29 mouse cellular contexts compared by ENCODE assay signal in genomic region chr17:47493653-47494052, GRCm38 (mm10). TPM values are rescaled to one million over a fixed set of nuclear protein-coding genes. Genes with fewer than 3 reads are reported as not detected.
DNase-seq lines count a peak whose midpoint lies in the region; ATAC-seq and TF ChIP-seq lines count a peak whose summit lies in the region.
"Had no signal": no experiment of that assay in that cellular context is flagged by ENCODE, and none has a peak within 500 bp of the region (broad histone marks: within the 10 kb centered on the region; RNA-seq: fewer than 3 reads in every experiment).

No protein-coding gene starts in this region.

- H3K4me1 ChIP-seq in liver, embryonic 11.5 days (replicated peaks; ENCODE audit: control insufficient read depth, insufficient read depth, low read length), result peaks cover 9% of the 10 kb centered on the region
- peaks cover 3% of the 10 kb centered on the region; the same call in 1 of the 2 replicates for H3K4me1 ChIP-seq in liver, postnatal 0 days (ENCODE audit: insufficient read depth)
- H3K4me1 ChIP-seq in liver, embryonic 13.5 days (replicated peaks), result peaks cover 17% of the 10 kb centered on the region
- H3K4me1 ChIP-seq: embryonic facial prominence, embryonic 12.5 days; limb, embryonic 10.5 days; midbrain, embryonic 15.5 days; neural tube, embryonic 13.5 days had no signal

- TF ChIP-seq CTCF in liver, postnatal 0 days (IDR thresholded peaks at IDR 0.05; ENCODE audit: low read depth), result no peak

- no peak overlapping the region for H3K4me2 ChIP-seq in liver, embryonic 11.5 days
- no peak overlapping the region for H3K4me2 ChIP-seq in liver, postnatal 0 days (ENCODE audit: low read depth, low read length)
- no peak overlapping the region for H3K4me2 ChIP-seq in liver, embryonic 13.5 days
- H3K4me2 ChIP-seq: embryonic facial prominence, embryonic 12.5 days; lung, embryonic 14.5 days; midbrain, embryonic 15.5 days; neural tube, embryonic 13.5 days had no signal

- no peak for ATAC-seq in liver, embryonic 11.5 days (replicated peaks; ENCODE audit: low FRiP score)
- no peak for ATAC-seq in liver, postnatal 0 days
- no peak for ATAC-seq in liver, embryonic 13.5 days (ENCODE audit: low read depth)
- ATAC-seq: activated CD4-positive, CD25-positive, alpha-beta regulatory T cell, adult 4 months; forebrain, postnatal 0 days; hindbrain, postnatal 0 days; midbrain, embryonic 15.5 days had no signal

- DNase-seq in kidney, adult 11 months, result peak; percentile 83
- DNase-seq in kidney, postnatal 4 days, result no peak
- no peak for DNase-seq in liver, embryonic 11.5 days (ENCODE audit: low spot score)
- DNase-seq in liver, postnatal 0 days, result no peak
- DNase-seq in ZHBTc4 (ENCODE audit: low read depth, low spot score), result peak; percentile 56
- no peak for DNase-seq in liver, embryonic 13.5 days
- DNase-seq in right cerebral cortex, postnatal 4 days, result no peak
- DNase-seq in left cerebral cortex, adult 18-20 months (ENCODE audit: low spot score in 2 of 2), result no peak
- DNase-seq: adrenal gland, adult 8-10 months; cerebellum, adult 2 months; cerebellum, postnatal 25 days; forebrain, postnatal 0 days; gastrocnemius, postnatal 25 days; heart, adult 2 months; heart, postnatal 10 days; lung, embryonic 14.5 days; retina, postnatal 1 day; right cerebral cortex, postnatal 25 days; thymus, postnatal 36 days had no signal

- no peaks in the 10 kb centered on the region for H3K9me3 ChIP-seq in liver, embryonic 11.5 days (ENCODE audit: control insufficient read depth, low read length)
- no peaks in the 10 kb centered on the region for H3K9me3 ChIP-seq in liver, postnatal 0 days (ENCODE audit: low read length)
- H3K9me3 ChIP-seq in liver, embryonic 13.5 days (replicated peaks), result no peaks in the 10 kb centered on the region
- H3K9me3 ChIP-seq: embryonic facial prominence, embryonic 12.5 days; limb, embryonic 10.5 days; midbrain, embryonic 15.5 days; neural tube, embryonic 13.5 days had no signal

- 82% methylated on average over 6 of the region's 6 CpGs for WGBS in liver, embryonic 11.5 days
- WGBS in liver, postnatal 0 days (ENCODE audit: insufficient replicate concordance), result 77% methylated on average over 6 of the region's 6 CpGs
- WGBS in liver, embryonic 13.5 days (ENCODE audit: insufficient replicate concordance), result 83% methylated on average over 6 of the region's 6 CpGs

- no peak overlapping the region for H3K9ac ChIP-seq in liver, embryonic 11.5 days (ENCODE audit: low read depth, low read length)
- H3K9ac ChIP-seq in liver, postnatal 0 days (replicated peaks), result no peak overlapping the region
- H3K9ac ChIP-seq in liver, embryonic 13.5 days, result no peak overlapping the region
- H3K9ac ChIP-seq: embryonic facial prominence, embryonic 12.5 days; forebrain, postnatal 0 days; lung, embryonic 14.5 days; midbrain, embryonic 15.5 days; neural tube, embryonic 13.5 days had no signal

- H3K4me3 ChIP-seq in liver, embryonic 11.5 days (ENCODE audit: low read depth, low read length), result no peak overlapping the region
- H3K4me3 ChIP-seq in liver, postnatal 0 days (ENCODE audit: low read depth, low read length), result no peak overlapping the region
- no peak overlapping the region for H3K4me3 ChIP-seq in liver, embryonic 13.5 days (replicated peaks)
- H3K4me3 ChIP-seq: embryonic facial prominence, embryonic 12.5 days; heart, adult 2 months; limb, embryonic 10.5 days; midbrain, embryonic 15.5 days; myocyte; neural tube, embryonic 13.5 days had no signal

- no peaks in the 10 kb centered on the region for H3K27me3 ChIP-seq in liver, embryonic 11.5 days (replicated peaks; ENCODE audit: control insufficient read depth, insufficient read depth, low read length)
- no peaks in the 10 kb centered on the region for H3K27me3 ChIP-seq in liver, postnatal 0 days (ENCODE audit: insufficient read depth, low read length)
- no peaks in the 10 kb centered on the region for H3K27me3 ChIP-seq in liver, embryonic 13.5 days
- H3K27me3 ChIP-seq: embryonic facial prominence, embryonic 12.5 days; midbrain, embryonic 15.5 days; neural tube, embryonic 13.5 days had no signal

- peak overlapping the region; percentile 49; the same call in 1 of the 2 replicates for H3K27ac ChIP-seq in liver, embryonic 11.5 days (ENCODE audit: low read depth, low read length)
- H3K27ac ChIP-seq in liver, postnatal 0 days (ENCODE audit: low read depth), result no peak overlapping the region
- H3K27ac ChIP-seq in liver, embryonic 13.5 days, result peak overlapping the region; percentile 37
- H3K27ac ChIP-seq: embryonic facial prominence, embryonic 12.5 days; heart, adult 2 months; hindbrain, postnatal 0 days; limb, embryonic 10.5 days; midbrain, embryonic 15.5 days; neural tube, embryonic 13.5 days had no signal

- H3K36me3 ChIP-seq in liver, embryonic 11.5 days (ENCODE audit: control insufficient read depth, insufficient read depth, low read length), result peaks cover 62% of the 10 kb centered on the region
- peaks cover 86% of the 10 kb centered on the region for H3K36me3 ChIP-seq in liver, postnatal 0 days (replicated peaks; ENCODE audit: insufficient read depth, low read length)
- peaks cover 98% of the 10 kb centered on the region for H3K36me3 ChIP-seq in liver, embryonic 13.5 days

- TF ChIP-seq EP300 in liver, postnatal 0 days (IDR thresholded peaks at IDR 0.05; ENCODE audit: low read depth), result no peak

RNA-seq across cellular contexts. Expression of gene Taf8, which starts 8.4 kb away (rescaled TPM):
- 20.7 and 21.3 TPM in 2 replicates for polyA plus RNA-seq in liver, embryonic 11.5 days (2014; fragmentation: Nextera tagmentation; extraction: Ambion mirVana)
- 6.5 and 8.1 TPM in 2 replicates for polyA plus RNA-seq in liver, postnatal 0 days (2015; fragmentation: Nextera tagmentation; extraction: Ambion mirVana)
- 14.4 and 14.5 TPM in 2 replicates for polyA plus RNA-seq in liver, embryonic 13.5 days (2015; fragmentation: Nextera tagmentation; extraction: Ambion mirVana)
- total RNA-seq in left cerebral cortex, adult 18-20 months (2021), result 10 to 100 TPM; 16.8 to 19.1 TPM

RNA-seq across cellular contexts. Expression of gene Ccnd3, which starts 11.2 kb away (rescaled TPM):
- polyA plus RNA-seq in liver, embryonic 11.5 days (2014; fragmentation: Nextera tagmentation; extraction: Ambion mirVana), result 525 and 530 TPM in 2 replicates
- 249 and 250 TPM in 2 replicates for polyA plus RNA-seq in liver, postnatal 0 days (2015; fragmentation: Nextera tagmentation; extraction: Ambion mirVana)
- polyA plus RNA-seq in liver, embryonic 13.5 days (2015; fragmentation: Nextera tagmentation; extraction: Ambion mirVana), result 387 and 400 TPM in 2 replicates
- 10 to 100 TPM; 33.6 to 40.7 TPM for total RNA-seq in left cerebral cortex, adult 18-20 months (2021)

RNA-seq across cellular contexts. Expression of gene 1700001C19Rik, which starts 56.5 kb away (rescaled TPM):
- 0.52 and 0.96 TPM in 2 replicates for polyA plus RNA-seq in liver, embryonic 11.5 days (2014; fragmentation: Nextera tagmentation; extraction: Ambion mirVana)
- polyA plus RNA-seq in liver, postnatal 0 days (2015; fragmentation: Nextera tagmentation; extraction: Ambion mirVana), result 7.5 and 7.8 TPM in 2 replicates
- polyA plus RNA-seq in liver, embryonic 13.5 days (2015; fragmentation: Nextera tagmentation; extraction: Ambion mirVana), result 0.78 and 0.88 TPM in 2 replicates
- under 1 TPM in 1 of 2 experiments, not detected in 1; 0.21 TPM for total RNA-seq in left cerebral cortex, adult 18-20 months (2021)
- total RNA-seq: gastrocnemius, postnatal 25 days; heart, adult 2 months; heart, postnatal 10 days; layer of hippocampus, postnatal 14 days; megakaryocyte-erythroid progenitor cell, adult 5-6 weeks; MEL had no signal
- polyA plus RNA-seq: activated CD4-positive, CD25-positive, alpha-beta regulatory T cell, adult 4 months; myocyte had no signal

RNA-seq across cellular contexts. Expression of gene AI661453, which starts 57.2 kb away (rescaled TPM):
- polyA plus RNA-seq in liver, embryonic 11.5 days (2014; fragmentation: Nextera tagmentation; extraction: Ambion mirVana), result 0.22 and 0.23 TPM in 2 replicates
- 1.0 and 1.6 TPM in 2 replicates for polyA plus RNA-seq in liver, postnatal 0 days (2015; fragmentation: Nextera tagmentation; extraction: Ambion mirVana)
- 0.16 and 0.24 TPM in 2 replicates for polyA plus RNA-seq in liver, embryonic 13.5 days (2015; fragmentation: Nextera tagmentation; extraction: Ambion mirVana)
- under 1 TPM; 0.46 to 0.54 TPM for total RNA-seq in left cerebral cortex, adult 18-20 months (2021)
- total RNA-seq: MEL had no signal

Comparison
In these comparisons a context has a peak if more than half of its experiments do, and no peak if none do; other contexts are left out.
1. DNase-seq: peak in kidney, adult 11 months (single experiment) and ZHBTc4 (single experiment); none in kidney, postnatal 4 days (0 of 2), liver, embryonic 11.5 days (single experiment), liver, postnatal 0 days (single experiment), liver, embryonic 13.5 days (single experiment), right cerebral cortex, postnatal 4 days (single experiment) and left cerebral cortex, adult 18-20 months (0 of 2).